Mouse (Mus musculus): ENCODE data around the gene Ren1.
"Not testable (repeated sequence)": the region's sequence is repeated elsewhere in the genome, so short reads cannot be mapped to it uniquely, and the experiment has no call there.

The Ren1 gene

GRCm38 (mm10) chr1:133350210-133350609 lies at the start of gene Ren1:
Gene Ren1, plus strand, starts transcription at chr1:133350510.
- DNase-seq: no peak

- DNase-seq: peak; percentile 78
Measured at GRCm38 (mm10) chr1:133302540-133302939, 47.8 kb upstream of the Ren1 start.

GRCm38 (mm10) chr1:133306842-133307241 lies 43.5 kb upstream of the Ren1 start:
- DNase-seq: peak; percentile 90

- DNase-seq: peak; percentile 73
Measured at GRCm38 (mm10) chr1:133307318-133307717, 43.0 kb upstream of the Ren1 start.

- peak; percentile 97 for DNase-seq
Measured at GRCm38 (mm10) chr1:133309652-133310267, 40.5 kb upstream of the Ren1 start, which contains the start of gene Golt1a. Gene Golt1a, plus strand, starts transcription at chr1:133309800.

- DNase-seq: no peak
Measured at GRCm38 (mm10) chr1:133311240-133311639, 39.1 kb upstream of the Ren1 start.

- DNase-seq: no peak
Measured at GRCm38 (mm10) chr1:133311946-133312345, 38.4 kb upstream of the Ren1 start.

- DNase-seq: peak; percentile 57
Measured at GRCm38 (mm10) chr1:133314364-133314763, 35.9 kb upstream of the Ren1 start.

- no peak for DNase-seq
Measured at GRCm38 (mm10) chr1:133315775-133316174, 34.5 kb upstream of the Ren1 start.

GRCm38 (mm10) chr1:133316577-133316976 lies 33.7 kb upstream of the Ren1 start:
- no peak for DNase-seq

GRCm38 (mm10) chr1:133317149-133317548 lies 33.2 kb upstream of the Ren1 start:
- no peak for DNase-seq

GRCm38 (mm10) chr1:133321267-133321925 lies 28.9 kb upstream of the Ren1 start, which contains the start of gene Kiss1:
Gene Kiss1, plus strand, starts transcription at chr1:133321875.
- DNase-seq: no peak

- DNase-seq: no peak
Measured at GRCm38 (mm10) chr1:133323333-133323732, 27.0 kb upstream of the Ren1 start.

- no peak for DNase-seq
Measured at GRCm38 (mm10) chr1:133325951-133326350, 24.4 kb upstream of the Ren1 start.

GRCm38 (mm10) chr1:133327094-133327493 lies 23.2 kb upstream of the Ren1 start:
- no peak for DNase-seq

- DNase-seq: no peak
Measured at GRCm38 (mm10) chr1:133328299-133328795, 22.0 kb upstream of the Ren1 start.

GRCm38 (mm10) chr1:133328896-133329637 lies 21.2 kb upstream of the Ren1 start:
- no peak for DNase-seq

GRCm38 (mm10) chr1:133329638-133329964 lies 20.7 kb upstream of the Ren1 start:
- no peak for DNase-seq

GRCm38 (mm10) chr1:133331142-133331541 lies 19.2 kb upstream of the Ren1 start:
- no peak for DNase-seq

- no peak for DNase-seq
Measured at GRCm38 (mm10) chr1:133332656-133333430, 17.5 kb upstream of the Ren1 start.

GRCm38 (mm10) chr1:133333937-133334336 lies 16.4 kb upstream of the Ren1 start:
- no peak for DNase-seq

GRCm38 (mm10) chr1:133340403-133340802 lies 9.9 kb upstream of the Ren1 start:
- DNase-seq: not testable (repeated sequence)

- no peak for DNase-seq
Measured at GRCm38 (mm10) chr1:133344357-133344756, 6.0 kb upstream of the Ren1 start.
